Mouse (Mus musculus) G1E-ER4 (cell line): Measurements from ENCODE around the gene Rnft1. TPM values are rescaled to one million over a fixed set of nuclear protein-coding genes. Genes with fewer than 3 reads are reported as not detected.

ENCODE experiments used
- GATA1 ChIP-seq: IDR thresholded peaks from one replicate; pipeline ENCODE4 v1.8.0; 2012; ENCODE audit warnings: low read length, inconsistent platforms
- polyA plus RNA-seq: library from polyadenylated mRNA; stranded (reverse); fragments of >175 nt; gene quantifications from 2 replicates; pipeline ENCODE4 v1.2.3, GENCODE M21; 2012

The Rnft1 gene
- polyA plus RNA-seq, 1 experiment, result 12.1 TPM

GRCm38 (mm10) chr11:86545556-86545955 lies 61.1 kb downstream of the Rnft1 start:
- no peak for TF ChIP-seq GATA1

- no peak for TF ChIP-seq GATA1
Measured at GRCm38 (mm10) chr11:86547412-86547811, 63.0 kb downstream of the Rnft1 start.

Other genes with a start within 250 kb of the Rnft1 start
- gene Ints2, start 227.1 kb upstream of the Rnft1 start, polyA plus RNA-seq, result 1.4 and 5.8 TPM in 2 replicates
- gene Med13, start 127.1 kb upstream of the Rnft1 start, polyA plus RNA-seq, result 1.4 and 1.5 TPM in 2 replicates
- gene Rps6kb1, start 60.1 kb downstream of the Rnft1 start, polyA plus RNA-seq, result 16.7 and 23.2 TPM in 2 replicates
- gene Tubd1, start 60.3 kb downstream of the Rnft1 start, polyA plus RNA-seq, result 0.25 and 0.37 TPM in 2 replicates
- gene Vmp1, start 199.2 kb downstream of the Rnft1 start, polyA plus RNA-seq, result 19.4 and 25.3 TPM in 2 replicates
- gene Ptrh2, start 199.3 kb downstream of the Rnft1 start, polyA plus RNA-seq, result 0.80 and 1.3 TPM in 2 replicates